Mouse (Mus musculus) lung, embryonic 14.5 days (tissue): Measurements from ENCODE around the gene Rab15. TPM values are rescaled to one million over a fixed set of nuclear protein-coding genes. Genes with fewer than 3 reads are reported as not detected.

Experiments
- ATAC-seq: fragments of 200-750 bp; cut with Nextera tagmentation; 2 replicates; pipeline ENCODE4 v1.8.0; 2017; ENCODE audit warnings: mild to moderate bottlenecking, moderate TSS enrichment, moderate library complexity; ENCODE audit not compliant: insufficient read depth
- DNase-seq: peaks from one replicate; pipeline ENCODE4 v3.0.0-alpha.2; 2015
- H3K27ac ChIP-seq: fragments of 300-500 bp; sonication (generic); 2 replicates; pipeline ENCODE4 v1.5.1; 2014; ENCODE audit warnings: low read depth, mild to moderate bottlenecking, moderate library complexity
- H3K27me3 ChIP-seq: fragments of 300-500 bp; sonication (generic); 2 replicates; pipeline ENCODE4 v1.6.1; 2014; ENCODE audit warnings: low read length, control low read depth; ENCODE audit not compliant: insufficient read depth
- H3K36me3 ChIP-seq: fragments of 300-500 bp; sonication (generic); 2 replicates; pipeline ENCODE4 v1.6.1; 2014; ENCODE audit warnings: control low read depth; ENCODE audit not compliant: insufficient read depth
- H3K4me1 ChIP-seq: fragments of 300-500 bp; sonication (generic); 2 replicates; pipeline ENCODE4 v1.6.1; 2014; ENCODE audit warnings: antibody characterized with exemption, control low read depth; ENCODE audit not compliant: insufficient read depth
- H3K4me2 ChIP-seq: fragments of 300-500 bp; sonication (generic); 2 replicates; pipeline ENCODE4 v1.6.1; 2014; ENCODE audit warnings: mild to moderate bottlenecking
- H3K4me3 ChIP-seq: fragments of 300-500 bp; sonication (generic); 2 replicates; pipeline ENCODE4 v1.5.1; 2014; ENCODE audit warnings: low read depth, low read length
- H3K9ac ChIP-seq: fragments of 300-500 bp; sonication (generic); 2 replicates; pipeline ENCODE4 v1.6.1; 2014
- H3K9me3 ChIP-seq: fragments of 300-500 bp; sonication (generic); 2 replicates; pipeline ENCODE4 v1.6.1; 2016; ENCODE audit warnings: low read depth, low read length, control low read depth
- CTCF ChIP-seq: IDR thresholded peaks from 2 replicates; pipeline ENCODE4 v1.5.1; 2016; ENCODE audit warnings: antibody characterized with exemption, low read depth
- WGBS: fragments of 180-500 bp; shearing (Covaris S2); extraction: QIAGEN DNeasy Blood & Tissue Kit; methylation state at CpG from one replicate; pipeline ENCODE4 v1.1.7; 2014; 5-methylcytosine and 5-hydroxymethylcytosine counted together
- polyA plus RNA-seq: library from polyadenylated mRNA; unstranded; fragments of >200 nt; fragmentation: Nextera tagmentation; extraction: Ambion mirVana; gene quantifications from 2 replicates; pipeline ENCODE4 v1.2.1, GENCODE M21; 2014

Gene Rab15
- polyA plus RNA-seq, 1 experiment from 2014 or later, result 36.5 TPM

DNA sequence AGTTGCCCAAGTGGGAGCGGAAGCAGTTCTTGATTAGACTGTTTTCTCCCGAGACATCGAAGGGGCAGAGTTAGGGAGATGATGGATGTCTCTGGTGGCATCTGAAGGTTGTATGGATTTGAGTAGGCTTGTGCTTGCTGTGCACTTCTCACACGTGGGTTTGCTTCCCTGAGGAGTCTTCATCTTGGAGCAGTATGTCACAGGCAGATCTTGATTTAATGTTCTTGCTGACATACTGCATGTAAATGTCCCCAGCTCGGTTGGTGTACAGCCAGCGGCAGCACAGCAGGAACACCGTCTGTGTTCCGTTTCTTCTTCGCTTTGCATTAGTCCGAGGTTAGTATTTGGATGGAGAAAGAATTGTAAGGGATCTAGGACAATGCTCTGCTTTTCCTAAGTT, 34.4 kb upstream of the Rab15 start:
- 78% methylated on average over 10 of the region's 10 CpGs for WGBS
- Histone ChIP-seq H3K9me3 (no peaks in the 10 kb centered on the region), H3K4me1 (no peaks in the 10 kb centered on the region), H3K4me3 (no peak overlapping the region), H3K27ac (no peak overlapping the region), H3K36me3 (no peaks in the 10 kb centered on the region), H3K9ac (no peak overlapping the region), H3K4me2 (no peak overlapping the region), H3K27me3 (no peaks in the 10 kb centered on the region)
- ATAC-seq (no peak), DNase-seq (no peak)
- TF ChIP-seq CTCF, result no peak

DNA sequence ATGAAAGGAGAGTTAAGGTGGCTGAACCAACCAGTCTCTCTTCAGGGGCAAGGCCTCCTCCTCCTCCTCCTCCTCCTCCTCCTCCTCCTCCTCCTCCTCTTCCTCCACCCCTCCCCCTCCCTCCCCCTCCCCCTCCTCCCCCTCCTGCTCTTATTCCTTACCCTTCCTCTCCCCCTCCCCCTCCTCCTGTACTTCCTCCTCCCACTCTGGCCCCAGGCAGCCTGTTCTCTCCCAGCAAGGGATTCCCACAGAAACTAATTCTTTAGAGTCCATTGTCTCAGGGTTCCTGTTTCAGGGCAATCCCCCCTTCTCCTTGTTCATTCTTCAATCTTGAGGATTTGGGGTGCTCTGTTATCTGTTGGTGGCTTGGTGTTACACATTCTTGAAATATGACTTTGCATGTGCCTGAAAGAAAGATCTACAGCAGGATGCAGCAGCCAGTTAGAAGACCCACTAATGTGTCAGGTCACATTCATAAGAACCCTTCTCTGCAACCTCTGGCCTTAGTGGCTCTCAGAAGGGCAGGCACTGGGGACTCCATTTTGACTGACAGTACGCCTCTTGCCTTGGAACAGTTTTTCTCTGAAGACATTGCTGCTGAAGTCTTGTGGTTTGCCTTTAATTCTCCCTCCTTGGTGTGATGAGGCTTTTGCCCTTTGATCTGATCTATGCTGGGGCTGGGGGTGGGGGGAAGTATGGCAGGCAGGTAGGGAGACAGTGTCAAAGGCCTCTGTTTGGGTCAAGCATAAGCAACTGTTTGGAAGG, 30.9 kb upstream of the Rab15 start:
- DNase-seq (no peak), ATAC-seq (no peak)
- Histone ChIP-seq H3K27me3 (no peaks in the 10 kb centered on the region), H3K4me2 (no peak overlapping the region), H3K9ac (no peak overlapping the region), H3K4me3 (no peak overlapping the region), H3K36me3 (no peaks in the 10 kb centered on the region), H3K9me3 (no peaks in the 10 kb centered on the region), H3K4me1 (no peaks in the 10 kb centered on the region), H3K27ac (no peak overlapping the region)
- 89% methylated on average over 1 of the region's 1 CpGs for WGBS
- TF ChIP-seq CTCF, result no peak

DNA sequence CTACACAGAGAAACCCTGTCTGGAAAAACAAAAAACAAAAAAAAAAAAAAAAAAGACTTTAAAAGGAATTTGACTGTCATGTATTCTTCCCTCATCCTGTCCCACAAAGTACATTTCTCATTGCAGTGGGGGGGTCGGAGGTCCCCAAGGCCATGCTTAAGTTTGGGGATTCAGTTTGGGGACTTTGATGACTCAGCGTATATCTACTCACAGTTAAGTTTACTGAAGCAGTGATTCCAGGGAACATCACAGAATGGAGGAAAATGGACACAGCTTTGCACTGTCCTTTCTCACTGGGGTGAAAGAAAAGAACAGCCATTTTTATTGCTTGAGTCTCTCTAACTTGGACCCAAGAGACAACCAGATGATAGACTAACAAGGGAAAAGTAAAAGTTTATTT, 29.7 kb upstream of the Rab15 start:
- TF ChIP-seq CTCF, result no peak
- no peaks in the 10 kb centered on the region for H3K9me3 ChIP-seq
- H3K4me1 ChIP-seq, result no peaks in the 10 kb centered on the region
- DNase-seq (no peak), ATAC-seq (no peak)
- H3K4me3 ChIP-seq, result no peak overlapping the region
- H3K36me3 ChIP-seq, result no peaks in the 10 kb centered on the region
- H3K27me3 ChIP-seq, result no peaks in the 10 kb centered on the region
- no peak overlapping the region for H3K4me2 ChIP-seq
- 87% methylated on average over 2 of the region's 2 CpGs for WGBS
- no peak overlapping the region for H3K9ac ChIP-seq
- no peak overlapping the region for H3K27ac ChIP-seq

DNA sequence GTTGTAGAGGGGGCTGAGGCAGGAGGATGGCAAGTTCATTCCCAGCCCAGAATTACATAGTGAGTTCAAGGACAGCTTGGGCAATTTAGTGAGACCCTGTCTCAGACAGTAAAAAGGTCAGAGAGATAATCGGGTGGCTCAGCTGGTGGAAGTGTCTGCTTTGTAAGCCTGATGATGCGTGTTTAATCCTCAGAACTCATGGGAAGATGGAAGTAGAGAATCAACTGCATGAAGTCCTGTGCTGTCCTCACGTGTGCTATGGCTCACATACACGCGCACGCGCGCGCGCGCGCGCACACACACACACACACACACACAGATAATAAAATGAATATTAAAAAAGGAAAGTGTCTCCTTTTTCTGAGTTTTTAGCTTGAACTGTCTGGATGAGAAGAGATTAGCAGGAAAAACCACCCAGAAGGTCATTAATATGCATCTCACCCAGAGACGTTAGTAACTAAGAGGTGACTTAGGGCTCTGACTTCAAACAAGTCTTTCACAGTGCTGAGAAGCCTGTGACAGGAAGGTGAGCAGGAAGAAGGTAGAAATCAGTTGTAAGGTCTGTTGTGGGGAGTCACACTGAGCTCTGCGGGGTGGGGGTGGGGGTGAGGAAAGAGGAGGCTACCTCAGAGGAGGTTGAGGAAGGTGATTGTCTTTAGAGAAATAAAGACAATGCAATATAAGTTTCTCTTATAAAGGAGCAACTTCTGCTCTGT, 21.8 kb upstream of the Rab15 start:
- H3K36me3 ChIP-seq, result no peaks in the 10 kb centered on the region
- H3K4me2 ChIP-seq, result no peak overlapping the region
- no peak overlapping the region for H3K9ac ChIP-seq
- H3K9me3 ChIP-seq, result no peaks in the 10 kb centered on the region
- WGBS, result 86% methylated on average over 15 of the region's 15 CpGs
- H3K27me3 ChIP-seq, result no peaks in the 10 kb centered on the region
- no peak overlapping the region for H3K27ac ChIP-seq
- no peak for TF ChIP-seq CTCF
- H3K4me3 ChIP-seq, result no peak overlapping the region
- ATAC-seq (no peak), DNase-seq (no peak)
- H3K4me1 ChIP-seq, result no peaks in the 10 kb centered on the region

DNA sequence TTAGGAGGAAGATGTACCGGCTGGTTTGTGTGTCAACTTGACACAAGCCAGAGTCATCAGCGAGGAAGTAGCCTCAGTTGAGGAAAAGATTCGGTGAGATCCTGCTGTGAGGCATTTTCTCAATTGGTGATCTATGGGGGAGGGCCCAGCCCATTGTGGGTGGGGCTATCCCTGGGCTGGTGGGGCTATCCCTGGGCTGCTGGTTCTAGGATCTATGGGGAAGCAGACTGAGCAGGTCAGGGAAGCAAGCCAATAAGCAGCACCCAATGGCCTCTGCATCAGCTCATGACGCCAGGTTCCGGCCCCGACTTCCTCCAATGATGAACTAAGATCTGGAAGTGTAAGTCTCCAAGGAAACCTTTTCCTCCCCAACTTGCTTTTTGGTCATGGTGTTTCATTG, 17.4 kb upstream of the Rab15 start:
- no peaks in the 10 kb centered on the region for H3K27me3 ChIP-seq
- no peak for ATAC-seq
- H3K4me2 ChIP-seq, result no peak overlapping the region
- no peaks in the 10 kb centered on the region for H3K36me3 ChIP-seq
- H3K4me3 ChIP-seq, result no peak overlapping the region
- H3K27ac ChIP-seq, result no peak overlapping the region
- DNase-seq, result no peak
- H3K4me1 ChIP-seq, result no peaks in the 10 kb centered on the region
- WGBS, result 70% methylated on average over 6 of the region's 6 CpGs
- no peaks in the 10 kb centered on the region for H3K9me3 ChIP-seq
- no peak overlapping the region for H3K9ac ChIP-seq
- TF ChIP-seq CTCF, result no peak

DNA sequence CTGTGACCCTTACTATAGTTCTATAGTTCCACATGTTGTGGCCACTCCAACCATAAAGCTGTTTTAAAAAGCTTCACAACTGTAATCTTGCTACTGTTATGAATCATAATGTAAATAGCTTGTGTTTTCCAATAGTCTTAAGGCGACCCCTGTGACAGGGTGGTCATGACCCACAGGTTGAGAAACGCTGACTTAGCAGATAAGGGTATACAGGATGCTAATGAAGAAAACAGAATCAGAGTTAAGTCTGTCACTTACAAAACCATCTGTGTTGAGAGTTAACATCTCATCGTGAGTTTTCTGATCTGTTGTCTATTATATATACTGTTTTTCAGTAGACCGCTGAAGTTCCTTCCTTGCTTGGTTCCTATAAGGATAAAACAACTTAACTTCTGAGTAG, 16.6 kb upstream of the Rab15 start:
- no peak overlapping the region for H3K27ac ChIP-seq
- H3K27me3 ChIP-seq, result no peaks in the 10 kb centered on the region
- TF ChIP-seq CTCF, result no peak
- DNase-seq, result no peak
- no peaks in the 10 kb centered on the region for H3K36me3 ChIP-seq
- no peak overlapping the region for H3K9ac ChIP-seq
- no peaks in the 10 kb centered on the region for H3K9me3 ChIP-seq
- no peak overlapping the region for H3K4me3 ChIP-seq
- no peak overlapping the region for H3K4me2 ChIP-seq
- no peaks in the 10 kb centered on the region for H3K4me1 ChIP-seq
- no peak for ATAC-seq
- 84% methylated on average over 4 of the region's 4 CpGs for WGBS

DNA sequence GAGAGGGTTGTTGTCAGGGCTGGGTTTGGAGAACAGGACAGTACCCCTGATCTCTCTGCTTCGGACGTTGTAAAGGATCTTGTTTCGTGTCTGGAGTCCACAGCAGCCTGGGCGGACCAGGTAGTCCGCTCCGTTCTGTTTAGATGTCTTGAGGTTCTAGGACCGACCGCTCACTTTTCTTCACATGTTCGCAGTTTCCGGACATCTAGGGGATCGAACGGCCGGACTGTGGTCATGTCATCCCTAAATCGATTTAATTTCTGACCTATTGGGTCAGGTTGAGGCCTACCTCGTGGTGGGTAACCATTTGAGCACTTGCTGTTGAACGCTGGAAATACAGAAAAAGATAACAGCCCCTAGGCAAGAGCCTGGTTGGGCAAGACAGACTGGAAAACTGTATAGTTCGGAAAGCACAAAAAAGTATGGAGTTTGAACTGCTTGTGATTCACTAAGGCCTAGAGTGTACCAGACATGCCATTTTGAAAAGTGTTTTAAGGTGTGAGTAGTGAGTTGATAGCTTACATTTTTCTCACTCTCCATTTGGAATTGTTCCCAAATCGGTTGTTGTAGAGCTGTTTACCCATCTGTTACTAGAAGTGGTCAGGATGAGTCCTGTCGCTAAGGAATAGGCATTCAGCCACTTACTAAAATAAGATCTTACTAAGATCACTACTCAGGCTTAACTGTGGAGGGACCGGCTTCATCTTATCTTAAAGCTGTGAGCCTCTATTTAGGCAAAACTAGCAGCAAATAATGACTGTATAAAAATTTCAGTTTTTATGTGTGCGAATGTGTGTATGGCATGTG, 15.3 kb upstream of the Rab15 start:
- no peaks in the 10 kb centered on the region for H3K9me3 ChIP-seq
- peak overlapping the region; percentile 59 for H3K4me3 ChIP-seq
- H3K27ac ChIP-seq, result peak overlapping the region; percentile 70; the same call in 1 of the 2 replicates
- no peak for ATAC-seq
- H3K36me3 ChIP-seq, result no peaks in the 10 kb centered on the region
- DNase-seq, result no peak
- no peak for TF ChIP-seq CTCF
- 11% methylated on average over 21 of the region's 21 CpGs for WGBS
- peak overlapping the region; percentile 67 for H3K4me2 ChIP-seq
- H3K9ac ChIP-seq, result peak overlapping the region; percentile 70
- H3K4me1 ChIP-seq, result no peaks in the 10 kb centered on the region
- no peaks in the 10 kb centered on the region for H3K27me3 ChIP-seq
